Mouse (Mus musculus) cerebellum, postnatal 25 days (tissue): ENCODE data around the gene Capn5.

ENCODE experiments used
- DNase-seq, 2 experiments: peaks; one replicate each; pipeline ENCODE4 v3.0.0; 2021; ENCODE audit warnings: mixed read lengths in 2 of 2

Capn5 gene

GRCm38 (mm10) chr7:98147766-98148165 is 30.3 kb downstream of the Capn5 start:
- DNase-seq: no peak

DNA sequence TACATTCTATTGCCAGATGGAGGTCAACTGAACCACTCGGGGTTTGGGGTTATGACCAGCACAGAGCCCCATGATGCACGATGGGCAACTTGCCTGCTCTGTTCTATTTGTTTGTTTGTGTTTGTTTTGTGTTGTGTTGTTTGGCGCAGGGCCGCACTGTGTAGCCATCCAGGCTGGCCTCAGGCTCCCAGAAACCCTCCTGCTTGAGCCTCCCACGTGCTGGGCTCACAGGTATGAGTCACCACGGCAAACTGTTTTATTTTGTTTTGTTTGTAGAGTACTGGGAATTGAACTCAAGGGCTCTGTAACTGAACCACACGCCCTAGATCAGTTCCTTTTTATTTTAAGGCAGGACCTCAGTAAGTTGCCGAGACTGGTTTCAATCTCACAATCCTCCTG is 31.6 kb downstream of the Capn5 start:
- DNase-seq: no peak

GRCm38 (mm10) chr7:98145842-98146446 is 32.1 kb downstream of the Capn5 start:
- no peak for DNase-seq

GRCm38 (mm10) chr7:98145402-98145801 is 32.7 kb downstream of the Capn5 start, which contains the start of gene Omp:
Omp (minus strand) TSS chr7:98145502.
- no peak for DNase-seq

GRCm38 (mm10) chr7:98142648-98143047 is 35.4 kb downstream of the Capn5 start:
- DNase-seq: no peak

DNA sequence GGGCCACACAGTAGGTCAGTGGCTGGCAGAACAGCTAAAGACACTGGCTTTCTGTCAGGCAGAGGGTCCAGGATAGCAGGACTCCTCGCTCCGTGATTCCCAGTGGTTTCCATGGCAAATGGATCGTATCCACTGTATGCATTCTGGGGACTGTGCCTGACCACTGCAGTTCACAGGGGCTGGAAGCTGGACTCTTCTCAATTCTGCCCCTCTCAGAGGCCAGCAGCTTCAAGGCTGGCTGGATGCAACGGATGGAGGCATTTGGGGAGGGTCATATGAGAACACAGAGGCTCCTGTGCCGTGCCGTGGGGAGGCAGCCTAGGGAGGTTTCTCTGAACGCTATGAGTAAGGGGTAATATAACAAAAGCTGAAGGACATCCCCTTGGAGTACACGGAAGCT is 35.8 kb downstream of the Capn5 start:
- DNase-seq: no peak

DNA sequence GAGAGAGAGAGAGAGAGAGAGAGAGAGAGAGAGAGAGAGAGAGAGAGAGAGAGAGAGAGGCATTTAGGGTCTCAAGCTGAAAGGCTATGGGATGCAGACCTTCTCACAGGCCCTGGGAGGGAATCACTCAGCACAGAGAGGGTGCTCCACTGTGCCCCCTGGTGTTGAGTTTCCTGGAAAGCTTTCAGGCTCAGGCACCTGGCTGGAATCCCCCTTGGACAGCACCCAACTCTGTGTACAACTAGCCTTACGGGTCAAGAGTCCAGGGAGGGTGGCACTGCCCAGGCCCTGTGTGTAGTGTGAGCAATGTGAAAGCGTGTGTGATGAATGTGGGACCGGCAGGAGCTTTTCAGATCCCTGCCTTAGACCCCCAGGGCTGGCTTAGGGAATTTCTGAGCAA is 36.9 kb downstream of the Capn5 start:
- DNase-seq: peak in 1 of 2 experiments; percentile 53

- peak in 1 of 2 experiments; percentile 59 for DNase-seq
Observed at GRCm38 (mm10) chr7:98140597-98140996, 37.5 kb downstream of the Capn5 start.

DNA sequence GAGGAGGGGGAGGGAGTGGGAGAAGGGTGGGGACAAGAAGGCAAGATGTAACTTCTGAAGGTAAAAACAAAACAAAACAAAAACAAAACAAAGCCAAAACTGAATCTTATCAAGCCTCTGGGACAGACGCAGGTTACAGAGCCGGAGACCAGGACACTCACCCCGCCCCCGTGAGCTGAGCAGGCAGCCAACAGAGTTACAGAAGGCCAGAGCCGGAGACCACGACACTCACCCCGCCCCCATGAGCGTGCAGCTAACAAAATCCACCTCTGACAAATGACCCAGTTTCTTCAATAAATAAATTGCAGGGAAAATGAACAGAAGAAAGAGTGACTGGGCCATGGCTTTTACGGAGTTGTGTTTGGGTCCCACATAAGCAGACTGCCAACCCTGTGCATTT is 38.9 kb downstream of the Capn5 start:
- no peak for DNase-seq

DNA sequence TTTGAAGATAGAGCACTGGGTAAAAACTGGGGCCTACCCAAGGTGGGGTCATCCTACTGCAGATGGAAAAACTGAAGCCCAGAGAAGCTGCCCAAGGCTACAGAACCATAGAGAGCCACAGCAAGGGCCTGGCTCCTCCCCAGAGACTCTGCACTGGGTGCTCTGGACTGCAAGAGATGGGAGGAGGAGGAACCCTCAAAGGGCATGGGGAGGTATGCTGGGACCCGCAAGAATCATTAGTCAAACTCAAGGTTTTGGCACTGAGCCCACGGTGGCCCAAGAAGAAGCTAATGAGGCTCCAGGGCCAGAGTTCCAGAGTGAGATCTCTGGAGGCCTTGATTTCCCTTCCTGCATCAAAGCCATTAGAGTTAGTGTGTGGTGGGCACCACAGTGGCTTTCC is 40.1 kb downstream of the Capn5 start:
- no peak for DNase-seq

- DNase-seq: no peak
Observed at GRCm38 (mm10) chr7:98137583-98137982, 40.5 kb downstream of the Capn5 start.

GRCm38 (mm10) chr7:98131751-98132150 is 46.3 kb downstream of the Capn5 start:
- DNase-seq: no peak

- peak in 1 of 2 experiments; percentile 62 for DNase-seq
Observed at GRCm38 (mm10) chr7:98125473-98125872, 52.6 kb downstream of the Capn5 start.

DNA sequence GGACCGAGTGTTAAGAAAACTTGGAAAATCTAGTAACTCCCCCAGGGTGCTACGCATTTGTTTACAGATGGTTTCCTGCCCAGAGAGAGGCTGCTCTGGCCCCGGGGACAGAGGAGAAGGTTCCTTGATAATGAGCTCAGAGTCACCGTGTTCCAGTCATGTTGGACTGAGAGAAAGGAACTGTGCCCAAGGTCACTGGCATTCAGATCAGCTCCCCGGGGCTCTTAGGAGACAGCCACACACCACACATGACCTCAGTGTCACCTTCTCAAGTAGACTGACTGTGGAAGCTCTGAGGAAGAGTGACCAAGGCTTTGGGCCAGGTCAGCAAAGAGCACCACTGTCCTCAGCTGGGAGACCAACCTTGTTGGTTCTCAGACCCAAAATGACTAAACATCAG is 53.4 kb downstream of the Capn5 start:
- DNase-seq: no peak

- DNase-seq: peak in 1 of 2 experiments; percentile 42
Observed at GRCm38 (mm10) chr7:98121673-98122072, 56.4 kb downstream of the Capn5 start.

DNA sequence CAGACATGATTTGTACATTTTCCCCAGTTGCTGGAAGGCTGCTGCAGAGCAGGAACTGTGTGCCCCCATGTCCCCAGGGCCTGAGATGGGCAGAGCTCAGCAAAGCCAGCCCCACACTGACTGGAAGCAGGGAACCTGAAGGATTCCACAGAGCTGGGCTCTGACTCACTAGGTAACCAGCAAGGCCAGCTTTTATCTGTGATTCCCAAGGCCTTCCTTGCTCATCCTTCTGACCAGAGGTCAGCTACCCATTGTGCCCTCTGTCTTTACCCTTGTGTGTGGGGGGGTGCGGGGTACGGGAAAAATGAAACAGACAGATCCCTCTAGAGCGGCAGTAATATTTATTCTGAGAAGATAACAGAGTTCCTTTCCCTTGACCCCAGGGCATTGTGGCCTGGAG is 56.8 kb downstream of the Capn5 start:
- no peak for DNase-seq

GRCm38 (mm10) chr7:98120325-98120724 is 57.7 kb downstream of the Capn5 start:
- DNase-seq: peak; percentile 85 to 87

DNA sequence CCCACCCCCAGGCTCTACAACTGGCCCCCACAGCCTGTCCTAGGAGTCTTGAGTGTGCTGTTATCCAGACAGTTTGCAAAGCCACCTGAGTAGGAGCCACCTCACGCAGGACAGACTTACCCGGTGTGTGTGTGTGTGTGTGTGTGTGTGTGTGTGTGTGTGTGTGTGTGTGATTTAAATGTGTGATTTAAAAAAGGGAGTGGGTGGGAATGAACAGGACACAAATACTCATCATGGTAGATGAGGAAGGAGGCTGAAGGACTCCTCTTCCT is 58.2 kb downstream of the Capn5 start:
- DNase-seq: no peak

DNA sequence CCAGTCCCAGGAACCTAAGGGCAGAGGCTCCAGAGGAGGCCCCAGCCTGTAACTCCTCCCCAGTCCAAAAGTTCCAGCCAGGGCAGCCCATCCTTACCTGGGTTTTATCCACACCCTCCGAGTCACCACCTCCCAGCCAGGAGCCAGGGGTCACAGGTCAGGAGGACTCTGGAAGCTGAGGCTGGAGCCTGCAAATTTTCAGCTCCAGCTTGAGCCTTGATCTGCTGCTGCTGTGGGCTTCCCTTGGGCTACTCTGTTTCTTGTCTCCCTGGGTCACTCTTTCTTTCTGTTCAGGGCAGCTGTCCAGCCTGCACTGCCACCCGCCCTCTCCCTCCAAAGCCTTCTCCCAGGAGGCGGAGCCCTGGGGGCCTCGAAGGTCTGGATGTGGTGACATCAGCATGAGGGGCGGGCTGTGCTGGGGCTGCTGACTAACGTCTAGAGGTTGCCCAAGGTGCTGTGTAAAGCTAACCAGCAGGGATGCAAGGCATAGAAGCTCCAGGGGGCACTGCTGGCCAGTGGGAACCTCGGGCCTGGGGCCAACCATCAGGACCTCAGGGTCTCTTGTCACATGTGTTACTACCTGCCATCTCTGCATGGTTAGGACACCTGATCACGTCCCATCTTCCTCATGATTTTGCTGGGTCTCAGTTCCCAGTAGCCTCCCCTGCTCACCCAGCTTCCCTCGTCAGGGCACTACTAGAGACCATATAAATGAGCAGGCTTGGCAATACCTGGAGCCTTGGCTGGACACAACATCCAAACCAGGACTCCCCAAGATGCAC is 58.7 kb downstream of the Capn5 start, which contains the start of gene Myo7a:
Myo7a (minus strand) TSS at position 346 of the 782 bp plus-strand sequence.
- DNase-seq: no peak

DNA sequence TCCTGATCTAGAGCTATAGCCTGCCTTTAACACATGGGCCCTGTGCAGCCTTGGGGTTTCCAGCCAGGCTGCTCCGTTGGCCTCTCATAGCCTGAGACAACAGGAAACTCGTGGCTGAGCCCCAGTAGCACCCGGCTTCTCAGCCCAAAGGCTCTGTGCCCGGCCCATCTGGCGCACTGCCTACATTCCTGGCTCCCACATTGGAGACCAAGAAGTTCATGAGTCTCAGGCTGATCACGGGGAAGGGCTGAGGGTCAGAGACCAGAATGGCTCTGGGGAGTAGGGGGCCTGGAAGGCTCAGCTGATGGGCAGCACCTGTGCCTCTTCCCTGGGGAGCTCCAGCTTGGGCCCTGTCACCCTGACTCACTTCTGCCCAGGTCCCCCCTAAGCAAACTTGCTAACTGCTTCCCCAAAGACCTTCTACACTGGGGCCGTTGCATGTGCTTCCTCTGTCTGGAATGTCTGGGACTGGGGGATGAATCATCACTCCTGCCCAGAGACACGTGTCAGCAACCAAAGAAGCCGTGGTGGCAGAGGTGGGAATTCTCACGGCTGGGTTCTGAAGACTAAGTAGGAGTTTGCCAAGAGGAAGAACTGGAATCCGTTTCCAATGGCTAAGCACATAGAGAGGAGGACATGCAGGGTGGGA is 60.9 kb downstream of the Capn5 start:
- DNase-seq: peak; percentile 62 to 79

DNA sequence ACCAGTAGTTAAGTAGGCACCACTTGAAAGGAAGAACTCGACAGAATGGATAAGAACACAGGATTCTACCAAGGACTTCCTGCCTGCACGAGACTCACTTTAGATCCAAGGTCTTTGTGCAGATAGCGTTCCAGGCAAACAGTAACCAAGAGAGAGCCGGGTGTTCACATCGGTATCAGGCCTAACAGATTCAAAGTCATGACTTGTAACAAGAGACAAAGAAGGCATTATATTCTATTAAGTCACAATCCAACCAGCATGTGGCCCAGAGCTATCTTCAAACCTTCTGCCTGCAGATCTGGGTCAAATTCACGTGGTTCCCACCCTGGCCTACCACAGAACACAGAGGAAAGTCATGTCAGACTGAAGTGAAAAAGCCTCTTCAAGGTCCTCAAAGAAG is 63.4 kb downstream of the Capn5 start:
- DNase-seq: no peak

DNA sequence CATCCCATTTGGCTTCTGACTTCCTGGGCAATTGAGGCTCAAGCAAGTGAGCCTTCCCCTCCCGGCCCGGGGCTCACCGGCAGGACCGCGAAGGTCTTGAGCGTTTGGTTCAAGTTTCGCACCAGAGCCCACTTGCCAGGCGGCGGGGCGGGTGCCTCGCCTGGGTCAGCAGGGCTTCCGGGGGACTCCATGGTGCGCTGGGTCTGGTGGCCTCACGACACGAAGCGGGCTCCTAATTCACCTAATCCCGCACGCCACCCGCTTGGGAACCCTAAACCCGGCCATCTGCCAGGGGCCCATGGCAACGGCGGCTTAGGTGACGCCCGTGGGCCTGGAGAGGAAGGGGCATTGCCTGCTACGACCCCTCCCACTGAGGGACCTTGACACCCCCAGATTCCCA is 66.8 kb downstream of the Capn5 start:
- peak in 1 of 2 experiments; percentile 42 for DNase-seq

DNA sequence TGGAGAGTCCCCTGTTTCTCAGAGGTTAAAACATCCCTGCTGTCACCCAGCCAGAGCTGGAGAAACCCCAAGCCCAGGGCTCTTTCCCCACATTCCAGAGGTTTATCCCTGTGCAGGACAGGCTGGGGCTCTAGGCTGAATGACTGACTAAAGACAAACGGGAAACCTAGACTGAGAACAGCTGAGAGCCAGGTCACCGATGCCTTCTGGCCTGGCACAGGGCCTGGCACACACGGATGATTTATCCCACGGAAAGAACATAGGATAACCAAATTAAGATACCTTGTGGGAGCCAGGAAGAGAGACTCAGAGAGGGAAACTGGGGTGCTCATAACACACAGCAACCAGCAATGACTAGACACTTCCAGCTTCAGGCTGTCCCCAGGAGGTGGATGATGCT is 68.3 kb downstream of the Capn5 start:
- DNase-seq: peak; percentile 65 to 67
